Mouse (Mus musculus): ENCODE data around the gene Tespa1.
A peak's percentile ranks its signal among the peaks of the same experiment; 100 is the strongest.
"Not testable (repeated sequence)": the region's sequence is repeated elsewhere in the genome, so short reads cannot be mapped to it uniquely, and the experiment has no call there.

The Tespa1 gene

GRCm38 (mm10) chr10:130322637-130323036 is at the start of gene Tespa1:
Tespa1 (plus strand) TSS chr10:130322870.
- DNase-seq = no peak

- no peak for DNase-seq
These were observed 46.9 kb upstream of the Tespa1 start for GRCm38 (mm10) chr10:130275759-130276158.

- DNase-seq = no peak
These were observed 46.2 kb upstream of the Tespa1 start for GRCm38 (mm10) chr10:130276496-130276895.

- DNase-seq = no peak
These were observed 42.6 kb upstream of the Tespa1 start, which contains the start of gene Neurod4 for GRCm38 (mm10) chr10:130280066-130280465. Neurod4 (minus strand) TSS chr10:130280240.

GRCm38 (mm10) chr10:130281982-130282449 is 40.7 kb upstream of the Tespa1 start:
- no peak for DNase-seq

- DNase-seq = no peak
These were observed 35.5 kb upstream of the Tespa1 start for GRCm38 (mm10) chr10:130287201-130287600.

GRCm38 (mm10) chr10:130288007-130288406 is 34.7 kb upstream of the Tespa1 start:
- no peak for DNase-seq

GRCm38 (mm10) chr10:130293741-130294408 is 28.8 kb upstream of the Tespa1 start:
- DNase-seq = no peak

- peak; percentile 8 to 41 for DNase-seq
These were observed 23.9 kb upstream of the Tespa1 start for GRCm38 (mm10) chr10:130298748-130299147.

GRCm38 (mm10) chr10:130304138-130304537 is 18.5 kb upstream of the Tespa1 start:
- not testable (repeated sequence) for DNase-seq

GRCm38 (mm10) chr10:130311534-130312227 is 11.0 kb upstream of the Tespa1 start:
- no peak for DNase-seq

GRCm38 (mm10) chr10:130313531-130313930 is 9.1 kb upstream of the Tespa1 start:
- DNase-seq = no peak

- no peak for DNase-seq
These were observed 8.4 kb upstream of the Tespa1 start for GRCm38 (mm10) chr10:130314110-130314829.

GRCm38 (mm10) chr10:130315846-130316245 is 6.8 kb upstream of the Tespa1 start:
- no peak for DNase-seq

- no peak for DNase-seq
These were observed 4.0 kb upstream of the Tespa1 start for GRCm38 (mm10) chr10:130318720-130319119.

- no peak for DNase-seq
These were observed 2.0 kb upstream of the Tespa1 start for GRCm38 (mm10) chr10:130320715-130321114.

GRCm38 (mm10) chr10:130322062-130322461 is 608 bp upstream of the Tespa1 start:
- no peak for DNase-seq

- DNase-seq = no peak
These were observed 1.6 kb downstream of the Tespa1 start for GRCm38 (mm10) chr10:130324243-130324642.

- DNase-seq = no peak
These were observed 8.0 kb downstream of the Tespa1 start for GRCm38 (mm10) chr10:130330711-130331110.

- no peak for DNase-seq
These were observed 13.7 kb downstream of the Tespa1 start for GRCm38 (mm10) chr10:130336385-130336784.

- no peak for DNase-seq
These were observed 14.9 kb downstream of the Tespa1 start for GRCm38 (mm10) chr10:130337581-130337980.

- not testable (repeated sequence) for DNase-seq
These were observed 17.4 kb downstream of the Tespa1 start for GRCm38 (mm10) chr10:130340050-130340449.

- DNase-seq = no peak
These were observed 21.4 kb downstream of the Tespa1 start for GRCm38 (mm10) chr10:130344056-130344455.
